Mouse (Mus musculus): Measurements from ENCODE around the gene Pcyt2. TPM values are rescaled to one million over a fixed set of nuclear protein-coding genes. Genes with fewer than 3 reads are reported as not detected.
A peak's percentile ranks its signal among the peaks of the same experiment; 100 is the strongest.

Pcyt2 gene
- 140 and 159 TPM in 2 replicates for polyA plus RNA-seq (2015; fragmentation: Nextera tagmentation; extraction: Ambion mirVana)

GRCm38 (mm10) chr11:120617519-120618112, at the start of gene Pcyt2:
Pcyt2 (minus strand) TSS chr11:120617936.
- Histone ChIP-seq H3K27me3 (no peaks in the 10 kb centered on the region), H3K36me3 (ENCODE audit: poor library complexity, severe bottlenecking) (peaks cover 71% of the 10 kb centered on the region), H3K9ac (peak within 1 kb of the TSS; percentile 87), H3K4me3 (peak within 1 kb of the TSS; percentile 85), H3K9me3 (replicated peaks) (no peaks in the 10 kb centered on the region), H3K27ac (peak within 1 kb of the TSS; percentile 73), H3K4me2 (peak within 1 kb of the TSS; percentile 88), H3K4me1 (peaks cover 18% of the 10 kb centered on the region)
- under 1% methylated on average over 56 of the region's 56 CpGs for WGBS
- ATAC-seq = peak; percentile 95

- Histone ChIP-seq H3K9me3 (replicated peaks) (no peaks in the 10 kb centered on the region), H3K4me2 (no peak overlapping the region), H3K27me3 (peaks cover 40% of the 10 kb centered on the region), H3K36me3 (ENCODE audit: poor library complexity, severe bottlenecking) (no peaks in the 10 kb centered on the region), H3K9ac (no peak overlapping the region), H3K27ac (no peak overlapping the region), H3K4me1 (no peaks in the 10 kb centered on the region), H3K4me3 (no peak overlapping the region)
- ATAC-seq = no peak
- 12% methylated on average over 3 of the region's 3 CpGs for WGBS
Observed at GRCm38 (mm10) chr11:120666617-120667016, 48.9 kb upstream of the Pcyt2 start.

- H3K36me3 ChIP-seq (ENCODE audit: poor library complexity, severe bottlenecking) = no peaks in the 10 kb centered on the region
- peaks cover 10% of the 10 kb centered on the region for H3K4me1 ChIP-seq
- WGBS = 87% methylated on average over 3 of the region's 3 CpGs
- H3K4me3 ChIP-seq = no peak overlapping the region
- ATAC-seq = no peak
- H3K27me3 ChIP-seq = peaks cover 52% of the 10 kb centered on the region
- no peak overlapping the region for H3K27ac ChIP-seq
- no peaks in the 10 kb centered on the region for H3K9me3 ChIP-seq (replicated peaks)
- no peak overlapping the region for H3K4me2 ChIP-seq
- no peak overlapping the region for H3K9ac ChIP-seq
Observed at GRCm38 (mm10) chr11:120665406-120665805, 47.7 kb upstream of the Pcyt2 start.

GRCm38 (mm10) chr11:120663714-120664113, 46.0 kb upstream of the Pcyt2 start:
- no peak for ATAC-seq
- 60% methylated on average over 5 of the region's 5 CpGs for WGBS
- Histone ChIP-seq H3K4me2 (no peak overlapping the region), H3K4me1 (peaks cover 21% of the 10 kb centered on the region), H3K4me3 (no peak overlapping the region), H3K9ac (no peak overlapping the region), H3K9me3 (replicated peaks) (no peaks in the 10 kb centered on the region), H3K36me3 (ENCODE audit: poor library complexity, severe bottlenecking) (no peaks in the 10 kb centered on the region), H3K27me3 (peaks cover 69% of the 10 kb centered on the region), H3K27ac (no peak overlapping the region)

GRCm38 (mm10) chr11:120662759-120663158, 45.0 kb upstream of the Pcyt2 start:
- WGBS = 44% methylated on average over 6 of the region's 6 CpGs
- no peak for ATAC-seq

GRCm38 (mm10) chr11:120661076-120661460, 43.3 kb upstream of the Pcyt2 start, which contains the start of gene Notum:
Notum (minus strand) TSS chr11:120661175.
- peak within 1 kb of the TSS; percentile 40 for H3K4me3 ChIP-seq
- under 1% methylated on average over 35 of the region's 35 CpGs for WGBS
- H3K9ac ChIP-seq = peak within 1 kb of the TSS; percentile 30; the same call in 1 of the 2 replicates
- no peaks in the 10 kb centered on the region for H3K9me3 ChIP-seq (replicated peaks)
- H3K4me1 ChIP-seq = peaks cover 21% of the 10 kb centered on the region
- H3K27me3 ChIP-seq = peaks cover 86% of the 10 kb centered on the region
- H3K4me2 ChIP-seq = peak within 1 kb of the TSS; percentile 64
- H3K27ac ChIP-seq = no peak within 1 kb of the TSS
- no peak for ATAC-seq
- no peaks in the 10 kb centered on the region for H3K36me3 ChIP-seq (ENCODE audit: poor library complexity, severe bottlenecking)

More at GRCm38 (mm10) chr11:120662759-120663158, 45.0 kb upstream of the Pcyt2 start:
- no peak overlapping the region for H3K4me2 ChIP-seq
- no peak overlapping the region for H3K4me3 ChIP-seq
- H3K36me3 ChIP-seq (ENCODE audit: poor library complexity, severe bottlenecking) = no peaks in the 10 kb centered on the region
- H3K9ac ChIP-seq = no peak overlapping the region
- H3K9me3 ChIP-seq (replicated peaks) = no peaks in the 10 kb centered on the region
- peaks cover 21% of the 10 kb centered on the region for H3K4me1 ChIP-seq
- peaks cover 78% of the 10 kb centered on the region for H3K27me3 ChIP-seq
- H3K27ac ChIP-seq = no peak overlapping the region

- H3K27me3 ChIP-seq = peaks cover 91% of the 10 kb centered on the region
- peak overlapping the region; percentile 40 for H3K4me3 ChIP-seq
- H3K36me3 ChIP-seq (ENCODE audit: poor library complexity, severe bottlenecking) = no peaks in the 10 kb centered on the region
- H3K27ac ChIP-seq = no peak overlapping the region
- ATAC-seq = peak; percentile 57
- H3K4me1 ChIP-seq = peaks cover 21% of the 10 kb centered on the region
- peak overlapping the region; percentile 30; the same call in 1 of the 2 replicates for H3K9ac ChIP-seq
- WGBS = under 1% methylated on average over 71 of the region's 95 CpGs
- H3K9me3 ChIP-seq (replicated peaks) = no peaks in the 10 kb centered on the region
- H3K4me2 ChIP-seq = peak overlapping the region; percentile 64
Observed at GRCm38 (mm10) chr11:120660301-120661075, 42.8 kb upstream of the Pcyt2 start.

GRCm38 (mm10) chr11:120659509-120660300, 42.0 kb upstream of the Pcyt2 start:
- peaks cover 90% of the 10 kb centered on the region for H3K27me3 ChIP-seq
- peaks cover 21% of the 10 kb centered on the region for H3K4me1 ChIP-seq
- peak overlapping the region; percentile 64 for H3K4me2 ChIP-seq
- no peak overlapping the region for H3K27ac ChIP-seq
- H3K9ac ChIP-seq = peak overlapping the region; percentile 30; the same call in 1 of the 2 replicates
- ATAC-seq = no peak
- peak overlapping the region; percentile 40 for H3K4me3 ChIP-seq
- no peaks in the 10 kb centered on the region for H3K36me3 ChIP-seq (ENCODE audit: poor library complexity, severe bottlenecking)
- 1% methylated on average over 46 of the region's 50 CpGs for WGBS
- H3K9me3 ChIP-seq (replicated peaks) = no peaks in the 10 kb centered on the region

GRCm38 (mm10) chr11:120658876-120659410, 41.2 kb upstream of the Pcyt2 start:
- Histone ChIP-seq H3K36me3 (ENCODE audit: poor library complexity, severe bottlenecking) (no peaks in the 10 kb centered on the region), H3K9me3 (replicated peaks) (no peaks in the 10 kb centered on the region), H3K4me1 (peaks cover 21% of the 10 kb centered on the region), H3K4me3 (no peak overlapping the region), H3K4me2 (peak overlapping the region; percentile 27; the same call in 1 of the 2 replicates), H3K27ac (no peak overlapping the region), H3K9ac (no peak overlapping the region), H3K27me3 (peaks cover 87% of the 10 kb centered on the region)
- ATAC-seq = no peak
- 4% methylated on average over 24 of the region's 24 CpGs for WGBS

- Histone ChIP-seq H3K4me3 (no peak overlapping the region), H3K9ac (no peak overlapping the region), H3K27ac (no peak overlapping the region), H3K27me3 (peaks cover 71% of the 10 kb centered on the region), H3K9me3 (replicated peaks) (no peaks in the 10 kb centered on the region), H3K4me2 (no peak overlapping the region), H3K4me1 (peaks cover 21% of the 10 kb centered on the region), H3K36me3 (ENCODE audit: poor library complexity, severe bottlenecking) (no peaks in the 10 kb centered on the region)
- no peak for ATAC-seq
- WGBS = 89% methylated on average over 4 of the region's 4 CpGs
Observed at GRCm38 (mm10) chr11:120657301-120657700, 39.6 kb upstream of the Pcyt2 start.

- H3K4me3 ChIP-seq = no peak overlapping the region
- H3K9ac ChIP-seq = no peak overlapping the region
- ATAC-seq = no peak
- 83% methylated on average over 3 of the region's 3 CpGs for WGBS
- H3K27ac ChIP-seq = no peak overlapping the region
- peaks cover 4% of the 10 kb centered on the region for H3K4me1 ChIP-seq
- H3K27me3 ChIP-seq = peaks cover 45% of the 10 kb centered on the region
- H3K36me3 ChIP-seq (ENCODE audit: poor library complexity, severe bottlenecking) = no peaks in the 10 kb centered on the region
- no peak overlapping the region for H3K4me2 ChIP-seq
- no peaks in the 10 kb centered on the region for H3K9me3 ChIP-seq (replicated peaks)
Observed at GRCm38 (mm10) chr11:120654741-120655140, 37.0 kb upstream of the Pcyt2 start.
